Mouse (Mus musculus) embryonic facial prominence, embryonic 14.5 days (tissue): ENCODE results near the gene Cd109. TPM values are rescaled to one million over a fixed set of nuclear protein-coding genes. Genes with fewer than 3 reads are reported as not detected.
A peak's percentile ranks its signal among the peaks of the same experiment; 100 is the strongest.

Source experiments
- ATAC-seq: fragments of 200-750 bp; cut with Nextera tagmentation; 2 replicates; pipeline ENCODE4 v1.8.0; 2017; ENCODE audit warnings: low read depth, moderate number of reproducible peaks, moderate TSS enrichment
- DNase-seq: peaks from one replicate; pipeline ENCODE4 v3.0.0-alpha.2; 2015; ENCODE audit warnings: low spot score
- H3K27ac ChIP-seq: fragments of 300-500 bp; sonication (generic); replicated peaks from 2 replicates; pipeline ENCODE4 v1.5.1; 2014; ENCODE audit warnings: low read depth, mild to moderate bottlenecking, low read length, moderate library complexity
- H3K27me3 ChIP-seq: fragments of 300-500 bp; sonication (generic); replicated peaks from 2 replicates; pipeline ENCODE4 v1.6.1; 2014; ENCODE audit warnings: low read length; ENCODE audit not compliant: control insufficient read depth, insufficient read depth
- H3K36me3 ChIP-seq: fragments of 300-500 bp; sonication (generic); 2 replicates; pipeline ENCODE4 v1.6.1; 2014; ENCODE audit warnings: low read length, mixed read lengths; ENCODE audit not compliant: control insufficient read depth, insufficient read depth
- H3K4me1 ChIP-seq: fragments of 300-500 bp; sonication (generic); 2 replicates; pipeline ENCODE4 v1.6.1; 2014; ENCODE audit warnings: antibody characterized with exemption, low read length; ENCODE audit not compliant: control insufficient read depth, insufficient read depth
- H3K4me2 ChIP-seq: fragments of 300-500 bp; sonication (generic); 2 replicates; pipeline ENCODE4 v1.6.1; 2014; ENCODE audit warnings: low read depth, mild to moderate bottlenecking, low read length, moderate library complexity, mixed read lengths
- H3K4me3 ChIP-seq: fragments of 300-500 bp; sonication (generic); 2 replicates; pipeline ENCODE4 v1.5.1; 2014; ENCODE audit warnings: low read depth, mild to moderate bottlenecking, low read length
- H3K9ac ChIP-seq: fragments of 300-500 bp; sonication (generic); 2 replicates; pipeline ENCODE4 v1.6.1; 2014; ENCODE audit warnings: low read depth, mild to moderate bottlenecking, low read length, moderate library complexity, mixed read lengths
- H3K9me3 ChIP-seq: fragments of 300-500 bp; sonication (generic); 2 replicates; pipeline ENCODE4 v1.6.1; 2016; ENCODE audit warnings: low read length; ENCODE audit not compliant: control insufficient read depth
- WGBS: fragments of 180-500 bp; shearing (Covaris S2); extraction: QIAGEN DNeasy Blood & Tissue Kit; methylation state at CpG from one replicate; pipeline ENCODE4 v1.1.7; 2014; 5-methylcytosine and 5-hydroxymethylcytosine counted together
- polyA plus RNA-seq: library from polyadenylated mRNA; unstranded; fragments of >200 nt; fragmentation: Nextera tagmentation; extraction: Ambion mirVana; gene quantifications from 2 replicates; pipeline ENCODE4 v1.2.1, GENCODE M21; 2014

The Cd109 gene
- polyA plus RNA-seq, 1 experiment from 2014 or later = 20.3 TPM

DNA sequence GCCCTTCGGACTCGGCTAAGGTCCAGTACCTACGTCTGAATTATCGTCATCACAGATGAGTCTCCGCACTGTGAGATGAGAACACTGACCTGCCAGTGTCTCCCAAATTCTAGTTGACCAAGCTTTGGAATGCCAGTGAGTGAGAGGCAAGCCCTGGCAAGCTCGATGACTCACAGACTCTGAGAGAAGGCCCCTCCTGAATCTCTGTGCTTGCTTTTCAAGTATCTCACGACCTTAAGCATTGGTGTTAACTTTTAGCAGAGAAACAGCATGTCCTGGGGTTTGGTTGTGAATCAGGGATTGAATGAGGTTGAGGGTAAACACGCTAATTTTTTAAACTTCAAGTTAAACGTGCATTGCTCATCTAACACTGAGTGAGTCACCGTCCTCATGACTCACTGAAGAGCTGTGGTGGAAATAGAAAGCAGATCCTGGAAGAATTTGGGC is 8.0 kb downstream of the Cd109 start:
- Histone ChIP-seq H3K36me3 (no peaks in the 10 kb centered on the region), H3K4me3 (no peak overlapping the region), H3K4me1 (no peaks in the 10 kb centered on the region), H3K27me3 (no peaks in the 10 kb centered on the region), H3K27ac (no peak overlapping the region), H3K9ac (no peak overlapping the region), H3K4me2 (no peak overlapping the region), H3K9me3 (no peaks in the 10 kb centered on the region)
- WGBS = 67% methylated on average over 10 of the region's 10 CpGs
- ATAC-seq (no peak), DNase-seq (peak; percentile 45)

DNA sequence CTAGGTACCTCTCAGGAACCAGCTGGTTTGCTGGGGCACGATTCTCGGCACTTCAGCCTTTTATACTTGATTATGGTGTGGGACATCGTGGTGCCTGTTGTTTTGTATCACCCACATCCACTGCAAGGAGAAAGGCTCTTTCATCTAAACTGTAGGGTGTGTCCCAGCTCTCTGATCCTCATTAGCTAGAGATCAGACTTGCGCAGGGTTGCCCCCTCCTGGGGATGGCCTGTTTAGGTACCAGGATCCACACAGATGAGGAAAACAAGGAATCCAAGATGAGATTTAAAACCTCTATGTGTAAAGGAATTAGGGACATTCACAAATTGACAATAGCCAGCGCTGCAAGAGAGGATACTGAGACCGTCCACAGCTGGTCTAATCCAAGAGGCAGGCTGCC is 14.6 kb downstream of the Cd109 start:
- Histone ChIP-seq H3K36me3 (no peaks in the 10 kb centered on the region), H3K4me3 (no peak overlapping the region), H3K4me2 (peak overlapping the region; percentile 18; the same call in 1 of the 2 replicates), H3K27ac (no peak overlapping the region), H3K9ac (no peak overlapping the region), H3K27me3 (no peaks in the 10 kb centered on the region), H3K9me3 (no peaks in the 10 kb centered on the region), H3K4me1 (no peaks in the 10 kb centered on the region)
- ATAC-seq (no peak), DNase-seq (peak; percentile 24)
- 58% methylated on average over 6 of the region's 6 CpGs for WGBS

DNA sequence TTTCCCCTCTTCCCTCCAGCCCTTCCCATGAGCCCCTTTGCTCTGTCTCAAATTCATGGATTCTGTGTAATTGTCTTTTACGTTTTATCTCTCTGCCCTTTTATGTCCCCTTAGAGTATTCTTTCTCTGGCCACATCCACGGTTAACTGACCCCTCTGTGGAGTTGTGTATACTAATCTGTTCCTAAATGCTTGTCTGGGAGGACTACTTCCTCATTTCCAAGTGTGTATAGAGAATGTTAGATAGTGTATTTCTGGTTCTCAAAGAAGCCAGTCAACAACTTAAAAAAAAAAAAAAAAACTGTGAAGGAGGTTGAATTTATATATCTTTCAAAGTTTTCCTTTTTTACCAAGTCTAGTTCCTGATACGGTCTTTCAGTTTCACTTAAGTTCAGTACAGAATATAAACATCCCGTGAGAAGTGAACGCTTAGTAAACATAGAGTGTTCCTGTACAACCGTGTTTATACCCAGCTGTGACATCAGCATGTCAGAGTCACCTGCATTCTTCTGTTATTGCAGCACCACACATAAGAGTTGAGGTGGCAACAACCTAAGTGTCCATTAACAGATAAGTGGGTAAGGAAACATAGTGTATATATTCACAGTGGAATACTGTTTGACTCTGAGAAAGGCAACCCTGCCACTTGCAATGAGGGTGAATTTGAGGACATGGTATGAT is 16.5 kb downstream of the Cd109 start:
- no peak overlapping the region for H3K27ac ChIP-seq
- DNase-seq (no peak), ATAC-seq (no peak)
- H3K4me2 ChIP-seq = no peak overlapping the region
- H3K9ac ChIP-seq = no peak overlapping the region
- no peaks in the 10 kb centered on the region for H3K36me3 ChIP-seq
- no peaks in the 10 kb centered on the region for H3K27me3 ChIP-seq
- H3K9me3 ChIP-seq = no peaks in the 10 kb centered on the region
- WGBS = 76% methylated on average over 6 of the region's 6 CpGs
- no peaks in the 10 kb centered on the region for H3K4me1 ChIP-seq
- no peak overlapping the region for H3K4me3 ChIP-seq

DNA sequence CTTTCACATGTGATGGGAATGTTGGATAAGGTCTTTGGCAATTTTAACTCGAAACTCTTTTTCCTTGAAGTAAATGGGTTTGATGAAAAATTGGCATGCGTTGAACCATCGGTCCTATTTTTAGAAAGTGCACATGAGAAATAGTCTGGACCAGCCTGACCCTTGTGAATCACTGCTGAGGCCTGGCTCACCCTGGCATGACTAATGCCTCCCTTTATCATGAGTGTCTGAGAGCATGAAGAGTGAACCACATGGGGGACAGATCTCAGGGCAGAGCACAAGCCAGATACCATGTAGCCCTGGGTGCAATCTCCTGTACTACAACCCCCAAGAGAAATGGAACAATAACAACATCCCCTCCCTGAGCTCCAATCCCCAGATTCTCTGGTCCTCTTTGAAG is 18.6 kb downstream of the Cd109 start:
- 92% methylated on average over 3 of the region's 3 CpGs for WGBS
- no peaks in the 10 kb centered on the region for H3K9me3 ChIP-seq
- no peaks in the 10 kb centered on the region for H3K4me1 ChIP-seq
- no peak overlapping the region for H3K27ac ChIP-seq
- no peak overlapping the region for H3K9ac ChIP-seq
- DNase-seq (no peak), ATAC-seq (no peak)
- H3K4me3 ChIP-seq = no peak overlapping the region
- no peak overlapping the region for H3K4me2 ChIP-seq
- H3K27me3 ChIP-seq = no peaks in the 10 kb centered on the region
- no peaks in the 10 kb centered on the region for H3K36me3 ChIP-seq

DNA sequence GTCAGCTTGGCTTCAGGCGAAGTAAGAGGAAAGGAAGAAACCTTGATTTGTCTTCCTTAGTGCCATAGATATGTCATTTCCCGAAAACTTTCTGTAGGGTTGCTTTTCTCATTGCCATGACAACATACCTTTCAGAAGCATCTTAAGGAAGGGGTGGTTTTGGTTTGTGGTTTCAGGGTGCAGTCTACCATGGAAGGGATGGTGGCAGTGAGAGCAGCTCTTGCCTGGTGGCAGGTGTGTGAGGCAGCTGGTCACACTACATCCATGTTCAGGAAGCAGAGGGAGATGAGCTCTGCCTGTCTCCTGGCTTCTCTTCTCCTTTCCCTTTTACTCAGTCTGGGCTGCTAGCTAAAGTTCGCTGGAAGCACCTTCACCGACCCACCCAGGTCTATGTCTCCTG is 26.0 kb downstream of the Cd109 start:
- ATAC-seq = no peak
- WGBS = 90% methylated on average over 4 of the region's 4 CpGs

DNA sequence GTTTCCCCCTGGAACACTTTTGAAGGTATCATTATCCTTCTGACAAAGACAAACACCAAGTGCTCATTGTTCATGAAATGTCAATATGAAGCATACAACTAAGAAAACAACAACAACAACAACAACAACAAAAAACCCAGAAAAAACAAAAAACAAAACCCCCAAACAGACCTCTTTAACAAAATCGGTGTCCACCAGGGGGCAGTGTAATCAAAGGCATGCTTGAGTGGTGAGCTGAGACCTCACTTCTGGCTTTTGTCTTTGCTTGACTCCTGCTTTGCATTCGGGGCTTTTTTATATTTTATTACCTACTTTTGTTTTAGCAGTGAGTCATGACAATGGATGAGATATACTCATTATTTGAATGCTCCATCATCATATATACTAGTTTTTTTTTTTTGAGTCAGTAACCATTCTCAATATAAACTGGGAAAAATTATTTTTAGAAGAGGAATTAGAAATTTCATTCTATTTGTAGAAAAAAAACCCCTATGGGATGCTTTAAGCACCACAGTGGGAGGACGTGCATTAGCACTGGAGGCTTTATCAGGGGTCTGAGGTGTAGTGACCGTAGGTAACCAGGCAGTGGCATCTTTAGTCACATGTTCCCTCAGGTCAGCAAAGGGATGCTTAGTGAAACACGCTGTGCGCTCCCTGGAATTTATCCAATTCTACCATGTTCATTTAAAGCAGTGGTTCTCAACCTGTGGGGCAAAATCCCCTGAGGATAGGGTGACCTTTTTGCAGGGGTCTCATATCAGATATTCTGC is 30.8 kb downstream of the Cd109 start:
- Histone ChIP-seq H3K4me2 (no peak overlapping the region), H3K9ac (no peak overlapping the region), H3K27me3 (no peaks in the 10 kb centered on the region), H3K27ac (no peak overlapping the region), H3K36me3 (no peaks in the 10 kb centered on the region), H3K9me3 (no peaks in the 10 kb centered on the region), H3K4me1 (no peaks in the 10 kb centered on the region), H3K4me3 (no peak overlapping the region)
- ATAC-seq (no peak), DNase-seq (peak; percentile 78)
- WGBS = 45% methylated on average over 6 of the region's 6 CpGs

More for the DNA sequence above, 26.0 kb downstream of the Cd109 start:
- Histone ChIP-seq H3K4me1 (no peaks in the 10 kb centered on the region), H3K27ac (no peak overlapping the region), H3K36me3 (no peaks in the 10 kb centered on the region), H3K4me2 (no peak overlapping the region), H3K4me3 (no peak overlapping the region), H3K27me3 (no peaks in the 10 kb centered on the region), H3K9me3 (no peaks in the 10 kb centered on the region), H3K9ac (no peak overlapping the region)
- no peak for DNase-seq

DNA sequence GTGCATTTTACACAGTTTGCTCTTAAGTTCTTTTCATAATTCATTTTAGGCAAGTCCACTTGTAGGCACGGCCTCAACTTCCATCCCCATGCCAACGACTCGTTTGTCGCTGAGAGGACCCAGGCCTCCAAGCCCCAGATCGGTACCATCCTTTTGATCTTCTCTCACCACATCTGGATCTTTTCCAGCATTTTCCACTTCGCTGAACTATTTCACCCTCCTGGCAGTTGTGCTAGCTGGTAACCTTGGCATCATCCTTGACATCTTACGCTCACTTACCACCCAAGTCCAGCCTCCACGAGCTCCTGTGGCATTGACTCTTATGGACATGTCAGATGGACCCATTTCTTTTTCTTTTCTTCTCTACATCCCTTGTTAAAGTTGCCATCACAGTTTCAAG is 33.3 kb downstream of the Cd109 start:
- Histone ChIP-seq H3K4me3 (no peak overlapping the region), H3K4me1 (no peaks in the 10 kb centered on the region), H3K27ac (no peak overlapping the region), H3K27me3 (no peaks in the 10 kb centered on the region), H3K36me3 (no peaks in the 10 kb centered on the region), H3K9me3 (no peaks in the 10 kb centered on the region), H3K9ac (no peak overlapping the region), H3K4me2 (no peak overlapping the region)
- DNase-seq (no peak), ATAC-seq (no peak)
- WGBS = 91% methylated on average over 8 of the region's 8 CpGs

DNA sequence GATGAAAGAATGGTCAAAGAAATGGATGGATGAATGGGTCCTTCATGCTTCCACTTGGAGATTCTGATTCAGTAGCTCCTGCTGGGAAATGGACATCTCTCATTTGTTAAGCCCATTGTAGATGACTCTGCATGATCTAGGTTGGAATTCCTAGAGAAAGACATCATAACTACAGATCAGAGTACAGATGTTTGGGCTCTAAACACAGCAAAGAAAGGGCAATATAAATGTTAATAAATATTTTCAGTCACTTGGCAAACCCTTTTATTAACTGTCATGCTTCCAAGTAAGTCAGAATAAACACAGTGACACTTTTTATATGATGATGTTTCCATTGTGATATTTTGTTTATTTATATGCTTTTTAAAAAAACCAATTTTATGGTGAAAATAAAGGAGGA is 34.1 kb downstream of the Cd109 start:
- ATAC-seq (no peak), DNase-seq (no peak)
- Histone ChIP-seq H3K36me3 (no peaks in the 10 kb centered on the region), H3K27me3 (no peaks in the 10 kb centered on the region), H3K9ac (no peak overlapping the region), H3K9me3 (no peaks in the 10 kb centered on the region), H3K4me1 (no peaks in the 10 kb centered on the region), H3K4me2 (no peak overlapping the region), H3K4me3 (no peak overlapping the region), H3K27ac (no peak overlapping the region)

DNA sequence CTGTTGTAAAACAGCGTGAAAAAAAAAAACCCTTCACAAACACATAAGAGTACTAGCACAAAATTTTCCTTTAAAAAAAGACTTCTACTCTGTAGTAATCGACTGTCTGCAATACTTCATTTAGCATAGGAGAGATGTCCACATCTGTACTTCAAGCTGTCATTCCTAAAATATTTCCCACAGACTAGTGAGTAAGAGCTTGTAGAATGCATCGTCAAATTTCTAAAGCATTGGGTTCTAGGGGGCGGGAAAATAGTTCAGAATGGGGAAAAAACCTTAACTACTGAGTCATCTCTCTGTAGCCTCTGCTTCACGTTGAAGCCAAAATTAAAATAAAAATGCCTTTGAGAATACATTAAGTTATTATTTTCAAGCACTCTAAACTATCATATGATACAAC is 42.2 kb downstream of the Cd109 start:
- H3K27ac ChIP-seq = no peak overlapping the region
- peak; percentile 13 for DNase-seq
- H3K9ac ChIP-seq = no peak overlapping the region
- no peaks in the 10 kb centered on the region for H3K9me3 ChIP-seq
- H3K4me3 ChIP-seq = no peak overlapping the region
- H3K36me3 ChIP-seq = no peaks in the 10 kb centered on the region
- no peaks in the 10 kb centered on the region for H3K4me1 ChIP-seq
- no peaks in the 10 kb centered on the region for H3K27me3 ChIP-seq
- no peak overlapping the region for H3K4me2 ChIP-seq
- WGBS = 58% methylated on average over 5 of the region's 5 CpGs
- ATAC-seq = no peak
